Mouse (Mus musculus) limb, embryonic 14.5 days (tissue): ENCODE data around the gene Sept8. TPM values are rescaled to one million over a fixed set of nuclear protein-coding genes. Genes with fewer than 3 reads are reported as not detected.

Experiments
- ATAC-seq: fragments of 200-750 bp; cut with Nextera tagmentation; 2 replicates; pipeline ENCODE4 v1.8.0; 2017; ENCODE audit warnings: low read depth, moderate number of reproducible peaks, moderate TSS enrichment; ENCODE audit not compliant: low FRiP score
- DNase-seq: peaks from one replicate; pipeline ENCODE4 v3.0.0-alpha.2; 2015; ENCODE audit warnings: low spot score
- H3K27ac ChIP-seq: fragments of 300-500 bp; sonication (generic); replicated peaks from 2 replicates; pipeline ENCODE4 v1.5.1; 2014; ENCODE audit warnings: low read depth, mild to moderate bottlenecking, low read length, moderate library complexity, mixed read lengths
- H3K27me3 ChIP-seq: fragments of 300-500 bp; sonication (generic); 2 replicates; pipeline ENCODE4 v1.6.1; 2014; ENCODE audit warnings: low read length, mixed read lengths; ENCODE audit not compliant: control insufficient read depth, insufficient read depth
- H3K36me3 ChIP-seq: fragments of 300-500 bp; sonication (generic); 2 replicates; pipeline ENCODE4 v1.6.1; 2014; ENCODE audit warnings: mild to moderate bottlenecking, low read length, moderate library complexity, mixed read lengths; ENCODE audit not compliant: control insufficient read depth, insufficient read depth
- H3K4me1 ChIP-seq: fragments of 300-500 bp; sonication (generic); 2 replicates; pipeline ENCODE4 v1.6.1; 2014; ENCODE audit warnings: antibody characterized with exemption, low read length, mixed read lengths; ENCODE audit not compliant: control insufficient read depth, insufficient read depth
- H3K4me2 ChIP-seq: fragments of 300-500 bp; sonication (generic); replicated peaks from 2 replicates; pipeline ENCODE4 v1.6.1; 2014; ENCODE audit warnings: low read depth, mild to moderate bottlenecking, low read length, moderate library complexity; ENCODE audit not compliant: severe bottlenecking
- H3K4me3 ChIP-seq: fragments of 300-500 bp; sonication (generic); replicated peaks from 2 replicates; pipeline ENCODE4 v1.5.1; 2014; ENCODE audit warnings: low read length
- H3K9ac ChIP-seq: fragments of 300-500 bp; sonication (generic); 2 replicates; pipeline ENCODE4 v1.6.1; 2014; ENCODE audit warnings: mild to moderate bottlenecking, low read depth, low read length, moderate library complexity; ENCODE audit not compliant: severe bottlenecking
- H3K9me3 ChIP-seq: fragments of 300-500 bp; sonication (generic); 2 replicates; pipeline ENCODE4 v1.6.1; 2016; ENCODE audit warnings: low read length; ENCODE audit not compliant: control insufficient read depth
- POLR2A ChIP-seq: fragments of 200-500 bp; IDR thresholded peaks from 2 replicates; pipeline ENCODE4 v1.8.0; 2012; ENCODE audit warnings: inconsistent platforms, mild to moderate bottlenecking, moderate library complexity, borderline replicate concordance; ENCODE audit not compliant: insufficient read depth, insufficient read length; ENCODE audit errors: extremely low read depth
- WGBS: fragments of 180-500 bp; shearing (Covaris S2); extraction: QIAGEN DNeasy Blood & Tissue Kit; methylation state at CpG from one replicate; pipeline ENCODE4 v1.1.7; 2014; 5-methylcytosine and 5-hydroxymethylcytosine counted together
- polyA plus RNA-seq, 2 experiments: library from polyadenylated mRNA; depleted of rRNA in 1 of 2; stranded (reverse) in 1 of 2; unstranded in 1 of 2; fragments of >200 nt; fragmentation: Nextera tagmentation in 1 of 2; extraction: Ambion mirVana in 1 of 2; gene quantifications; 2 replicates each; pipeline versions ENCODE4 v1.2.1 to v1.2.3; 2012 to 2014

The Sept8 gene
- polyA plus RNA-seq, 2 experiments: 50.4 to 104 TPM

GRCm38 (mm10) chr11:53584849-53585248 is 65.8 kb downstream of the Sept8 start:
- Histone ChIP-seq H3K27me3 (no peaks in the 10 kb centered on the region), H3K4me2 (no peak overlapping the region), H3K36me3 (peaks cover 63% of the 10 kb centered on the region), H3K9ac (no peak overlapping the region), H3K27ac (no peak overlapping the region), H3K4me1 (no peaks in the 10 kb centered on the region), H3K9me3 (no peaks in the 10 kb centered on the region), H3K4me3 (no peak overlapping the region)
- DNase-seq: peak; percentile 53
- ATAC-seq: no peak
- no peak for TF ChIP-seq POLR2A
- WGBS: 55% methylated on average over 3 of the region's 3 CpGs

- Histone ChIP-seq H3K4me1 (no peaks in the 10 kb centered on the region), H3K4me3 (no peak overlapping the region), H3K27me3 (no peaks in the 10 kb centered on the region), H3K27ac (no peak overlapping the region), H3K9me3 (no peaks in the 10 kb centered on the region), H3K9ac (no peak overlapping the region), H3K36me3 (peaks cover 57% of the 10 kb centered on the region), H3K4me2 (no peak overlapping the region)
- no peak for DNase-seq
- ATAC-seq: no peak
- no peak for TF ChIP-seq POLR2A
- WGBS: 79% methylated on average over 6 of the region's 6 CpGs
Measured at GRCm38 (mm10) chr11:53585510-53585909, 66.5 kb downstream of the Sept8 start.

- DNase-seq: no peak
- Histone ChIP-seq H3K4me2 (no peak overlapping the region), H3K27ac (no peak overlapping the region), H3K4me3 (no peak overlapping the region), H3K27me3 (no peaks in the 10 kb centered on the region), H3K36me3 (peaks cover 56% of the 10 kb centered on the region), H3K9ac (no peak overlapping the region), H3K9me3 (no peaks in the 10 kb centered on the region), H3K4me1 (no peaks in the 10 kb centered on the region)
- WGBS: 82% methylated on average over 8 of the region's 8 CpGs
- TF ChIP-seq POLR2A: no peak
- no peak for ATAC-seq
Measured at GRCm38 (mm10) chr11:53588279-53588678, 69.2 kb downstream of the Sept8 start.

- no peak overlapping the region for H3K9ac ChIP-seq
- TF ChIP-seq POLR2A: no peak
- peaks cover 57% of the 10 kb centered on the region for H3K36me3 ChIP-seq
- DNase-seq: no peak
- H3K4me3 ChIP-seq: no peak overlapping the region
- ATAC-seq: no peak
- 43% methylated on average over 15 of the region's 15 CpGs for WGBS
- no peaks in the 10 kb centered on the region for H3K27me3 ChIP-seq
- no peaks in the 10 kb centered on the region for H3K4me1 ChIP-seq
- no peak overlapping the region for H3K27ac ChIP-seq
- no peaks in the 10 kb centered on the region for H3K9me3 ChIP-seq
- H3K4me2 ChIP-seq: no peak overlapping the region
Measured at GRCm38 (mm10) chr11:53590368-53590768, 71.3 kb downstream of the Sept8 start.

- no peak for TF ChIP-seq POLR2A
- H3K27ac ChIP-seq: no peak overlapping the region
- no peak overlapping the region for H3K4me3 ChIP-seq
- DNase-seq (no peak), ATAC-seq (no peak)
- no peaks in the 10 kb centered on the region for H3K4me1 ChIP-seq
- no peak overlapping the region for H3K4me2 ChIP-seq
- no peak overlapping the region for H3K9ac ChIP-seq
- peaks cover 58% of the 10 kb centered on the region for H3K36me3 ChIP-seq
- WGBS: 93% methylated on average over 5 of the region's 5 CpGs
- H3K9me3 ChIP-seq: no peaks in the 10 kb centered on the region
- no peaks in the 10 kb centered on the region for H3K27me3 ChIP-seq
Measured at GRCm38 (mm10) chr11:53591116-53591515, 72.1 kb downstream of the Sept8 start.

Other genes starting within 250 kb of the Sept8 start
- gene Hspa4, start 218.8 kb upstream of the Sept8 start, polyA plus RNA-seq (2012; rRNA removed): 47.8 and 62.6 TPM in 2 replicates
- 78.5 and 79.9 TPM in 2 replicates for gene Hspa4, start 218.8 kb upstream of the Sept8 start, polyA plus RNA-seq (2014; fragmentation: Nextera tagmentation; extraction: Ambion mirVana)
- 15.0 and 15.4 TPM in 2 replicates for gene Zcchc10, start 194.6 kb upstream of the Sept8 start, polyA plus RNA-seq (2012; rRNA removed)
- gene Zcchc10, start 194.6 kb upstream of the Sept8 start, polyA plus RNA-seq (2014; fragmentation: Nextera tagmentation; extraction: Ambion mirVana): 19.4 and 20.4 TPM in 2 replicates
- 32.7 and 34.3 TPM in 2 replicates for gene Aff4, start 168.4 kb upstream of the Sept8 start, polyA plus RNA-seq (2012; rRNA removed)
- gene Aff4, start 168.4 kb upstream of the Sept8 start, polyA plus RNA-seq (2014; fragmentation: Nextera tagmentation; extraction: Ambion mirVana): 60.6 and 66.3 TPM in 2 replicates
- gene Leap2, start 96.1 kb upstream of the Sept8 start, polyA plus RNA-seq (2012; rRNA removed): not detected in 2 replicates
- not detected in 2 replicates for gene Leap2, start 96.1 kb upstream of the Sept8 start, polyA plus RNA-seq (2014; fragmentation: Nextera tagmentation; extraction: Ambion mirVana)
- gene Uqcrq, start 88.4 kb upstream of the Sept8 start, polyA plus RNA-seq (2012; rRNA removed): 190 and 230 TPM in 2 replicates
- gene Uqcrq, start 88.4 kb upstream of the Sept8 start, polyA plus RNA-seq (2014; fragmentation: Nextera tagmentation; extraction: Ambion mirVana): 490 and 554 TPM in 2 replicates
- gene Gdf9, start 88.2 kb upstream of the Sept8 start, polyA plus RNA-seq (2012; rRNA removed): 2.6 and 2.9 TPM in 2 replicates
- 1.8 and 2.0 TPM in 2 replicates for gene Gdf9, start 88.2 kb upstream of the Sept8 start, polyA plus RNA-seq (2014; fragmentation: Nextera tagmentation; extraction: Ambion mirVana)
- 0.41 and 0.83 TPM in 2 replicates for gene Gm10447, start 62.1 kb upstream of the Sept8 start, polyA plus RNA-seq (2012; rRNA removed)
- 0.08 TPM in 1 of 2 replicates, not detected in the other for gene Gm10447, start 62.1 kb upstream of the Sept8 start, polyA plus RNA-seq (2014; fragmentation: Nextera tagmentation; extraction: Ambion mirVana)
- gene Shroom1, start 62.1 kb upstream of the Sept8 start, polyA plus RNA-seq (2012; rRNA removed): 7.1 and 9.1 TPM in 2 replicates
- gene Shroom1, start 62.1 kb upstream of the Sept8 start, polyA plus RNA-seq (2014; fragmentation: Nextera tagmentation; extraction: Ambion mirVana): 3.9 and 6.2 TPM in 2 replicates
- not detected in 2 replicates for gene Gm9837, start 48.8 kb upstream of the Sept8 start, polyA plus RNA-seq (2012; rRNA removed)
- not detected in 2 replicates for gene Gm9837, start 48.8 kb upstream of the Sept8 start, polyA plus RNA-seq (2014; fragmentation: Nextera tagmentation; extraction: Ambion mirVana)
- gene Gm9945, start 39.1 kb upstream of the Sept8 start, polyA plus RNA-seq (2012; rRNA removed): not detected in 2 replicates
- gene Gm9945, start 39.1 kb upstream of the Sept8 start, polyA plus RNA-seq (2014; fragmentation: Nextera tagmentation; extraction: Ambion mirVana): not detected in 2 replicates
- gene Sowaha, start 39.0 kb upstream of the Sept8 start, polyA plus RNA-seq (2012; rRNA removed): 0.16 and 0.19 TPM in 2 replicates
- 0.22 and 0.30 TPM in 2 replicates for gene Sowaha, start 39.0 kb upstream of the Sept8 start, polyA plus RNA-seq (2014; fragmentation: Nextera tagmentation; extraction: Ambion mirVana)
- gene Kif3a, start 48.1 kb downstream of the Sept8 start, polyA plus RNA-seq (2012; rRNA removed): 37.1 and 38.3 TPM in 2 replicates
- 63.7 and 78.4 TPM in 2 replicates for gene Kif3a, start 48.1 kb downstream of the Sept8 start, polyA plus RNA-seq (2014; fragmentation: Nextera tagmentation; extraction: Ambion mirVana)
- 0.23 and 0.49 TPM in 2 replicates for gene Il4, start 99.4 kb downstream of the Sept8 start, polyA plus RNA-seq (2012; rRNA removed)
- gene Il4, start 99.4 kb downstream of the Sept8 start, polyA plus RNA-seq (2014; fragmentation: Nextera tagmentation; extraction: Ambion mirVana): 3.2 and 3.6 TPM in 2 replicates
- 0.19 and 0.27 TPM in 2 replicates for gene Il13, start 115.4 kb downstream of the Sept8 start, polyA plus RNA-seq (2012; rRNA removed)
- not detected in 2 replicates for gene Il13, start 115.4 kb downstream of the Sept8 start, polyA plus RNA-seq (2014; fragmentation: Nextera tagmentation; extraction: Ambion mirVana)
- 8.7 and 11.1 TPM in 2 replicates for gene Rad50, start 188.1 kb downstream of the Sept8 start, polyA plus RNA-seq (2012; rRNA removed)
- gene Rad50, start 188.1 kb downstream of the Sept8 start, polyA plus RNA-seq (2014; fragmentation: Nextera tagmentation; extraction: Ambion mirVana): 18.9 and 21.2 TPM in 2 replicates
- not detected in 2 replicates for gene Il5, start 201.5 kb downstream of the Sept8 start, polyA plus RNA-seq (2012; rRNA removed)
- not detected in 2 replicates for gene Il5, start 201.5 kb downstream of the Sept8 start, polyA plus RNA-seq (2014; fragmentation: Nextera tagmentation; extraction: Ambion mirVana)